Mouse (Mus musculus): ENCODE data around the gene Zbtb45.

- no peak for TF ChIP-seq CTCF (conservative IDR thresholded peaks at IDR 0.05; ENCODE audit: low read length)
- no peak for TF ChIP-seq POU5F1 (IDR thresholded peaks at IDR 0.05; ENCODE audit: borderline replicate concordance, low read length)
These were observed 30.1 kb downstream of the Zbtb45 start for GRCm38 (mm10) chr7:12979776-12980175.

All from E14TG2a.4 (cell line).